Mouse (Mus musculus) CH12.LX (cell line): ENCODE results near the gene Hspa5. TPM values are rescaled to one million over a fixed set of nuclear protein-coding genes. Genes with fewer than 3 reads are reported as not detected.

Source experiments
- DNase-seq: peaks from one replicate; pipeline ENCODE4 v3.0.0-alpha.2; 2013; ENCODE audit errors: extremely low read depth
- H3K27ac ChIP-seq: 2 replicates; pipeline ENCODE4 v1.5.1; 2012; ENCODE audit warnings: low read depth, mild to moderate bottlenecking, control low read depth, moderate library complexity; ENCODE audit not compliant: insufficient read depth
- H3K27me3 ChIP-seq: replicated peaks from 2 replicates; pipeline ENCODE3; 2012; ENCODE audit warnings: inconsistent platforms
- H3K36me3 ChIP-seq, 2 experiments: replicated peaks in 1 of 2; 2 replicates each; pipeline versions ENCODE3 to v1.6.1; 2012; ENCODE audit warnings: inconsistent platforms in 1 of 2, low read length in 1 of 2, mild to moderate bottlenecking in 1 of 2, mixed read lengths in 1 of 2, moderate library complexity in 1 of 2; ENCODE audit not compliant: control insufficient read depth in 1 of 2, insufficient read depth in 1 of 2
- H3K4me1 ChIP-seq, 2 experiments: 2 replicates each; pipeline ENCODE4 v1.6.1; 2012; ENCODE audit warnings: inconsistent platforms in 1 of 2, moderate library complexity in 1 of 2; ENCODE audit not compliant: insufficient read depth in 2 of 2, control insufficient read depth in 1 of 2
- H3K4me2 ChIP-seq: 2 replicates; pipeline ENCODE4 v1.6.1; 2012; ENCODE audit warnings: low read depth, mild to moderate bottlenecking, control low read depth; ENCODE audit not compliant: poor library complexity, insufficient read depth, severe bottlenecking
- H3K4me3 ChIP-seq, 3 experiments: fragments of 150-350 bp in 1 of 3; sonication (generic) in 1 of 3; replicated peaks in 1 of 3; 2 replicates each; pipeline versions ENCODE3 to v1.5.1; 2011 to 2012; ENCODE audit warnings: low read depth in 2 of 3, low read length in 2 of 3, mild to moderate bottlenecking in 2 of 3, moderate library complexity in 2 of 3, control low read depth in 1 of 3, improper control_type of control experiment in 1 of 3, inconsistent platforms in 1 of 3, mixed read lengths in 1 of 3; ENCODE audit not compliant: poor library complexity in 1 of 3
- H3K79me2 ChIP-seq: replicated peaks from 2 replicates; pipeline ENCODE4 v1.6.1; 2012; ENCODE audit warnings: mild to moderate bottlenecking, moderate library complexity; ENCODE audit not compliant: control insufficient read depth, poor library complexity, insufficient read depth, severe bottlenecking; ENCODE audit errors: extremely low read depth
- H3K9ac ChIP-seq: 2 replicates; pipeline ENCODE4 v1.6.1; 2012; ENCODE audit warnings: low read depth, mild to moderate bottlenecking, control low read depth, moderate library complexity; ENCODE audit not compliant: insufficient read depth
- H3K9me3 ChIP-seq: replicated peaks from 2 replicates; pipeline ENCODE3; 2012; ENCODE audit warnings: low read length, inconsistent platforms, mixed read lengths
- BHLHE40 ChIP-seq: IDR thresholded peaks from 2 replicates; pipeline ENCODE4 v1.6.1; 2011; ENCODE audit warnings: mild to moderate bottlenecking, low read depth, low read length, improper control_type of control experiment
- CHD1 ChIP-seq: IDR thresholded peaks from 2 replicates; pipeline ENCODE4 v1.6.1; 2012; ENCODE audit warnings: low read depth, low read length, improper control_type of control experiment, inconsistent platforms
- CHD2 ChIP-seq: IDR thresholded peaks from 2 replicates; pipeline ENCODE4 v1.6.1; 2011; ENCODE audit warnings: low read length, improper control_type of control experiment
- CTCF ChIP-seq, 2 experiments: IDR thresholded peaks in 1 of 2; conservative IDR thresholded peaks in 1 of 2; 2 replicates each; pipeline ENCODE4 v1.5.1; 2011 to 2012; ENCODE audit warnings: low read depth in 2 of 2, low read length in 2 of 2, improper control_type of control experiment in 1 of 2, inconsistent platforms in 1 of 2, mild to moderate bottlenecking in 1 of 2, moderate library complexity in 1 of 2
- E2F4 ChIP-seq: IDR thresholded peaks from 2 replicates; pipeline ENCODE4 v1.6.1; 2011; ENCODE audit warnings: low read depth, low read length, improper control_type of control experiment; ENCODE audit not compliant: insufficient replicate concordance
- ELF1 ChIP-seq: IDR thresholded peaks from 2 replicates; pipeline ENCODE4 v1.6.1; 2014; ENCODE audit warnings: low read depth, mild to moderate bottlenecking, inconsistent platforms, low read length, improper control_type of control experiment
- EP300 ChIP-seq: IDR thresholded peaks from 2 replicates; pipeline ENCODE4 v1.6.1; 2011; ENCODE audit warnings: low read length, improper control_type of control experiment
- ETS1 ChIP-seq: conservative IDR thresholded peaks from 2 replicates; pipeline ENCODE4 v1.6.1; 2012; ENCODE audit warnings: low read depth, mild to moderate bottlenecking, inconsistent platforms, low read length, improper control_type of control experiment, moderate library complexity
- GABPA ChIP-seq: IDR thresholded peaks from 2 replicates; pipeline ENCODE4 v1.6.1; 2012; ENCODE audit warnings: low read depth, low read length, improper control_type of control experiment, inconsistent platforms; ENCODE audit not compliant: insufficient replicate concordance
- HCFC1 ChIP-seq: IDR thresholded peaks from 2 replicates; pipeline ENCODE4 v1.6.1; 2012; ENCODE audit warnings: low read depth, mild to moderate bottlenecking, inconsistent platforms, low read length, improper control_type of control experiment
- IRF4 ChIP-seq: IDR thresholded peaks from 2 replicates; pipeline ENCODE4 v1.6.1; 2014; ENCODE audit warnings: low read depth, mild to moderate bottlenecking, inconsistent platforms, low read length, improper control_type of control experiment
- JUN ChIP-seq: IDR thresholded peaks from 2 replicates; pipeline ENCODE4 v1.6.1; 2011; ENCODE audit warnings: low read depth, mild to moderate bottlenecking, low read length, improper control_type of control experiment, moderate library complexity; ENCODE audit not compliant: insufficient read depth
- JUND ChIP-seq: conservative IDR thresholded peaks from 2 replicates; pipeline ENCODE4 v1.6.1; 2011; ENCODE audit warnings: low read depth, low read length, improper control_type of control experiment
- KAT2A ChIP-seq: IDR thresholded peaks from 2 replicates; pipeline ENCODE4 v1.6.1; 2012; ENCODE audit warnings: low read length, improper control_type of control experiment, inconsistent platforms; ENCODE audit not compliant: insufficient replicate concordance
- MAFK ChIP-seq: IDR thresholded peaks from 2 replicates; pipeline ENCODE4 v1.6.1; 2011; ENCODE audit warnings: low read length, improper control_type of control experiment; ENCODE audit not compliant: insufficient replicate concordance
- MAX ChIP-seq: IDR thresholded peaks from 2 replicates; pipeline ENCODE4 v1.6.1; 2011; ENCODE audit warnings: low read length, improper control_type of control experiment
- MAZ ChIP-seq: IDR thresholded peaks from 2 replicates; pipeline ENCODE4 v1.6.1; 2012; ENCODE audit warnings: low read depth, mild to moderate bottlenecking, inconsistent platforms, low read length, improper control_type of control experiment, moderate library complexity
- MEF2A ChIP-seq: IDR thresholded peaks from 2 replicates; pipeline ENCODE4 v1.6.1; 2014; ENCODE audit warnings: low read depth, mild to moderate bottlenecking, inconsistent platforms, low read length, improper control_type of control experiment, borderline replicate concordance
- MXI1 ChIP-seq: IDR thresholded peaks from 2 replicates; pipeline ENCODE4 v1.6.1; 2011; ENCODE audit warnings: mild to moderate bottlenecking, low read depth, low read length, improper control_type of control experiment
- MYC ChIP-seq: IDR thresholded peaks from 2 replicates; pipeline ENCODE4 v1.6.1; 2011; ENCODE audit warnings: low read depth, mild to moderate bottlenecking, improper control_type of control experiment, low read length
- NELFE ChIP-seq: IDR thresholded peaks from 2 replicates; pipeline ENCODE4 v1.6.1; 2011; ENCODE audit warnings: low read depth, low read length, improper control_type of control experiment
- NRF1 ChIP-seq: IDR thresholded peaks from 2 replicates; pipeline ENCODE4 v1.6.1; 2014; ENCODE audit warnings: low read depth, mild to moderate bottlenecking, inconsistent platforms, low read length, improper control_type of control experiment, moderate library complexity
- PAX5 ChIP-seq: IDR thresholded peaks from 2 replicates; pipeline ENCODE4 v1.6.1; 2012; ENCODE audit warnings: low read length, inconsistent platforms, mixed read lengths
- POLR2A ChIP-seq: IDR thresholded peaks from 2 replicates; pipeline ENCODE4 v1.6.1; 2011; ENCODE audit warnings: low read depth, mild to moderate bottlenecking, improper control_type of control experiment, low read length
- POLR2AphosphoS2 ChIP-seq: IDR thresholded peaks from 2 replicates; pipeline ENCODE4 v1.6.1; 2011; ENCODE audit warnings: low read depth, low read length, improper control_type of control experiment
- RAD21 ChIP-seq: IDR thresholded peaks from 2 replicates; pipeline ENCODE4 v1.6.1; 2011; ENCODE audit warnings: low read depth, mild to moderate bottlenecking, low read length, improper control_type of control experiment, moderate library complexity
- RCOR1 ChIP-seq: conservative IDR thresholded peaks from 2 replicates; pipeline ENCODE4 v1.6.1; 2012; ENCODE audit warnings: low read depth, mild to moderate bottlenecking, inconsistent platforms, low read length, improper control_type of control experiment
- SIN3A ChIP-seq: IDR thresholded peaks from 2 replicates; pipeline ENCODE4 v1.6.1; 2012; ENCODE audit warnings: low read length, improper control_type of control experiment, inconsistent platforms
- SMC3 ChIP-seq: IDR thresholded peaks from 2 replicates; pipeline ENCODE4 v1.6.1; 2011; ENCODE audit warnings: low read depth, low read length, improper control_type of control experiment
- TBP ChIP-seq: conservative IDR thresholded peaks from 2 replicates; pipeline ENCODE4 v1.6.1; 2011; ENCODE audit warnings: low read depth, low read length, improper control_type of control experiment
- TCF12 ChIP-seq: IDR thresholded peaks from 2 replicates; pipeline ENCODE4 v1.6.1; 2014; ENCODE audit warnings: low read depth, mild to moderate bottlenecking, inconsistent platforms, low read length, improper control_type of control experiment
- UBTF ChIP-seq: IDR thresholded peaks from 2 replicates; pipeline ENCODE4 v1.6.1; 2012; ENCODE audit warnings: low read depth, mild to moderate bottlenecking, inconsistent platforms, low read length, improper control_type of control experiment, moderate library complexity
- USF1 ChIP-seq: IDR thresholded peaks from 2 replicates; pipeline ENCODE4 v1.6.1; 2014; ENCODE audit warnings: low read depth, mild to moderate bottlenecking, inconsistent platforms, low read length, improper control_type of control experiment
- USF2 ChIP-seq: conservative IDR thresholded peaks from 2 replicates; pipeline ENCODE4 v1.6.1; 2011; ENCODE audit warnings: low read depth, low read length, improper control_type of control experiment
- ZC3H11A ChIP-seq: IDR thresholded peaks from 2 replicates; pipeline ENCODE4 v1.6.1; 2012; ENCODE audit warnings: low read depth, mild to moderate bottlenecking, inconsistent platforms, low read length, improper control_type of control experiment
- ZKSCAN1 ChIP-seq: IDR thresholded peaks from 2 replicates; pipeline ENCODE4 v1.6.1; 2012; ENCODE audit warnings: low read depth, inconsistent platforms, low read length, improper control_type of control experiment, borderline replicate concordance
- ZMIZ1 ChIP-seq: IDR thresholded peaks from 2 replicates; pipeline ENCODE4 v1.6.1; 2012; ENCODE audit warnings: low read depth, mild to moderate bottlenecking, inconsistent platforms, low read length, improper control_type of control experiment
- ZNF384 ChIP-seq: IDR thresholded peaks from 2 replicates; pipeline ENCODE4 v1.6.1; 2012; ENCODE audit warnings: low read depth, low read length, improper control_type of control experiment, inconsistent platforms
- dilution Hi-C: fragments of 300-500 bp; cut with MboI; formaldehyde crosslinking; loops from 2 replicates; pipeline ENCODE4 v1.14.3; 2020; ENCODE audit warnings: low sequenced_read_pairs; ENCODE audit not compliant: extremely low pct_unique_long_range_greater_than_20kb, extremely low pct_ligation_motif_present
- in situ Hi-C: fragments of 300-500 bp; cut with MboI; formaldehyde crosslinking; loops from 3 replicates; pipeline ENCODE4 v1.14.3; 2019; ENCODE audit warnings: low sequenced_read_pairs, low pct_ligation_motif_present, low pct_unique_long_range_greater_than_20kb, mixed read lengths
- polyA plus RNA-seq: library from polyadenylated mRNA; unstranded; fragments of >175 nt; gene quantifications from 2 replicates; pipeline ENCODE4 v1.2.1, GENCODE M21; 2012; ENCODE audit warnings: low read depth; ENCODE audit not compliant: insufficient read length
- total RNA-seq, 2 experiments: library from RNA; depleted of rRNA; stranded (reverse); fragments of 300-350 nt in 1 of 2; fragments of >200 nt in 1 of 2; gene quantifications; 2 replicates each; pipeline ENCODE4 v1.2.3; 2012 to 2014

The Hspa5 gene
- total and polyA plus RNA-seq, 3 experiments = 791 to 1,168 (median 866) TPM

DNA sequence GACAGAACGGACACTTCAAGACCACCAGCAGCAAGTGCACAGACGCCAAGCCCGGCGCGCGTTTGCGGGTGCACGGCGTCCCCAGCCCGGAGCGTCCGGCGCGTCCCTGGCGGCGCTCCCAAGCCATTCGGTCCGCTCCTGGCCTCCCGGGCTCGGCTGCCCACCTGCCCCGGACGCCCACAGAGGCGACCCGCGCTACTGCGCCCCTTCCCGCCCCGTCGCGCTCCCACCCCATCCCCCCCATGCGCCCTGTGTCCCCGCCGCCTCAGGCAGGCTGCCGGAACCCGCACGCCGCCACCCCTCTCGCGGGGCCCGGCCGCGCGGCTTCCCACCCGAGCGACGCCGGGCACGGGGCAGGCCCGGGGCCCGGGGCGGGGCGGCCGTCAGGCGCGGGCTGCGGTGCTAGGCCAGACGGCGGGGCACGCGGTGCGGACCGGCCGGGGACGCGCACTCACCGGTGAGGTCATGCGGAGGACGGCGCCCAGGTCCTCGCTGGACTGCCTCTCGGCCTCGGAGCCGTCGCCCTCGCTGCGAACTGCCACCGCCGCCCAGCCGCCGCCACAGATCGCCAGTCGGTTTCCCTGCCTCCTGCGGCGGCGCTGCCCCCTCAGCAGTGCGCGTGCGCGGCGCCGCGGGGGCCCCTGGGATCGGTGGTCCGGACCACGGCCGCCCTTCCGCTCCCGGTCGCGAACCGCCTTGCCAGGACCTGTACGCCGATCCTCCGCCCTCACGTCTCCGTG, 17.8 kb upstream of the Hspa5 start:
- no peaks in the 10 kb centered on the region for H3K27me3 ChIP-seq
- in situ Hi-C loops = no loop called here
- peak overlapping the region; percentile 92 to 93 (median 92) for H3K4me3 ChIP-seq
- H3K9me3 ChIP-seq = no peaks in the 10 kb centered on the region
- peak overlapping the region; percentile 90 for H3K9ac ChIP-seq
- DNase-seq = peak; percentile 73
- H3K4me1 ChIP-seq = peaks cover 0 to 27% of the 10 kb centered on the region in 2 experiments; a peak in 2 of 4 replicates
- peaks cover 39% of the 10 kb centered on the region for H3K79me2 ChIP-seq
- peak overlapping the region; percentile 54 for H3K27ac ChIP-seq
- TF ChIP-seq ETS1 = no peak
- no peak for TF ChIP-seq MEF2A
- TF ChIP-seq TBP = no peak
- peak; percentile 77; the same call in 1 of the 2 replicates for TF ChIP-seq ELF1
- TF ChIP-seq RAD21 = no peak
- TF ChIP-seq MXI1 = peak; percentile 34; the same call in 1 of the 2 replicates
- TF ChIP-seq USF2 = no peak
- no peak for TF ChIP-seq MYC
- TF ChIP-seq POLR2A = peak; percentile 84
- peak; percentile 94 for TF ChIP-seq NRF1
- peak; percentile 69 for TF ChIP-seq HCFC1
- peak; percentile 44; the same call in 1 of the 2 replicates for TF ChIP-seq MAX
- no peak for TF ChIP-seq JUN
- TF ChIP-seq ZC3H11A = no peak
- no peak for TF ChIP-seq RCOR1
- TF ChIP-seq CHD1 = no peak
- no peak for TF ChIP-seq SIN3A
- no peak for TF ChIP-seq MAZ
- TF ChIP-seq TCF12 = peak; percentile 58; the same call in 1 of the 2 replicates
- no peak for TF ChIP-seq ZKSCAN1
- no peak for TF ChIP-seq JUND
- TF ChIP-seq MAFK = no peak
- peak; percentile 77 for TF ChIP-seq NELFE
- no peak for TF ChIP-seq USF1
- no peak for TF ChIP-seq SMC3
- no peak for TF ChIP-seq EP300
- 0 out of 2 replicates have a peak, but pooled peaks have one; percentile 4 for TF ChIP-seq BHLHE40
- no peak; the same call in 1 of the 2 replicates for TF ChIP-seq UBTF
- TF ChIP-seq CHD2 = no peak
- no peak for TF ChIP-seq E2F4
- TF ChIP-seq ZNF384 = no peak
- TF ChIP-seq KAT2A = no peak
- peak; percentile 49; the same call in 1 of the 2 replicates for TF ChIP-seq ZMIZ1
- no peak for TF ChIP-seq CTCF (conservative IDR thresholded peaks at IDR 0.05 in 1 of 2, IDR thresholded peaks at IDR 0.05 in 1 of 2; ENCODE audit: low read depth in 2 of 2, low read length in 2 of 2)
- TF ChIP-seq POLR2AphosphoS2 = no peak
- TF ChIP-seq GABPA = no peak
- no peak for TF ChIP-seq PAX5
- TF ChIP-seq IRF4 = 0 out of 2 replicates have a peak, but pooled peaks have one; percentile 5
- peaks cover 0 to 9% of the 10 kb centered on the region in 2 experiments for H3K36me3 ChIP-seq
- dilution Hi-C loops = no loop called here
- peak overlapping the region; percentile 10; the same call in 1 of the 2 replicates for H3K4me2 ChIP-seq
